28 mouse cellular contexts compared by ENCODE assay signal in genomic region chr14:52319361-52319760, GRCm38 (mm10). TPM values are rescaled to one million over a fixed set of nuclear protein-coding genes. Genes with fewer than 3 reads are reported as not detected.
A peak's percentile ranks its signal among the peaks of the same experiment; 100 is the strongest.
DNase-seq lines count a peak whose midpoint lies in the region; ATAC-seq and TF ChIP-seq lines count a peak whose summit lies in the region.
"Had no signal": no experiment of that assay in that cellular context is flagged by ENCODE, and none has a peak within 500 bp of the region (broad histone marks: within the 10 kb centered on the region; RNA-seq: fewer than 3 reads in every experiment).

No protein-coding gene starts in this region.

- peaks cover 4% of the 10 kb centered on the region for H3K36me3 ChIP-seq in embryonic facial prominence, embryonic 14.5 days (ENCODE audit: control insufficient read depth, insufficient read depth, low read length)
- H3K36me3 ChIP-seq in embryonic facial prominence, embryonic 10.5 days (replicated peaks): peaks cover 10% of the 10 kb centered on the region
- no peaks in the 10 kb centered on the region for H3K36me3 ChIP-seq in hindbrain, postnatal 0 days (ENCODE audit: insufficient read depth, low read length)
- peaks cover 26% of the 10 kb centered on the region for H3K36me3 ChIP-seq in hindbrain, embryonic 10.5 days
- H3K36me3 ChIP-seq in kidney, embryonic 14.5 days (ENCODE audit: control insufficient read depth, insufficient read depth, low read length): peaks cover 5% of the 10 kb centered on the region; the same call in 1 of the 2 replicates
- peaks cover 6% of the 10 kb centered on the region for H3K36me3 ChIP-seq in neural tube, embryonic 13.5 days
- peaks cover 3% of the 10 kb centered on the region for H3K36me3 ChIP-seq in neural tube, embryonic 15.5 days

- H3K27me3 ChIP-seq in embryonic facial prominence, embryonic 14.5 days (replicated peaks; ENCODE audit: control insufficient read depth, insufficient read depth, low read length): no peaks in the 10 kb centered on the region
- H3K27me3 ChIP-seq in embryonic facial prominence, embryonic 10.5 days (replicated peaks; ENCODE audit: low read depth, poor library complexity, severe bottlenecking): no peaks in the 10 kb centered on the region
- no peaks in the 10 kb centered on the region for H3K27me3 ChIP-seq in hindbrain, postnatal 0 days (ENCODE audit: insufficient read depth, low read length)
- H3K27me3 ChIP-seq in hindbrain, embryonic 10.5 days (ENCODE audit: insufficient read depth, poor library complexity, severe bottlenecking): no peaks in the 10 kb centered on the region
- no peaks in the 10 kb centered on the region for H3K27me3 ChIP-seq in kidney, embryonic 14.5 days (ENCODE audit: control insufficient read depth, insufficient read depth, low read length)
- no peaks in the 10 kb centered on the region for H3K27me3 ChIP-seq in neural tube, embryonic 13.5 days
- no peaks in the 10 kb centered on the region for H3K27me3 ChIP-seq in neural tube, embryonic 15.5 days (replicated peaks)
- H3K27me3 ChIP-seq: embryonic facial prominence, embryonic 13.5 days had no signal

- no peak overlapping the region for H3K27ac ChIP-seq in embryonic facial prominence, embryonic 14.5 days (replicated peaks; ENCODE audit: low read depth, low read length)
- no peak overlapping the region for H3K27ac ChIP-seq in embryonic facial prominence, embryonic 10.5 days (replicated peaks)
- no peak overlapping the region for H3K27ac ChIP-seq in hindbrain, postnatal 0 days
- H3K27ac ChIP-seq in hindbrain, embryonic 10.5 days: no peak overlapping the region
- H3K27ac ChIP-seq in kidney, embryonic 14.5 days (ENCODE audit: low read depth, low read length): no peak overlapping the region; the same call in 1 of the 2 replicates
- H3K27ac ChIP-seq in neural tube, embryonic 13.5 days (replicated peaks): peak overlapping the region; percentile 0; the same call in 1 of the 2 replicates
- H3K27ac ChIP-seq in neural tube, embryonic 15.5 days (replicated peaks): no peak overlapping the region
- H3K27ac ChIP-seq: embryonic facial prominence, embryonic 13.5 days had no signal

- WGBS in embryonic facial prominence, embryonic 14.5 days: 43% methylated on average over 6 of the region's 6 CpGs
- WGBS in embryonic facial prominence, embryonic 10.5 days: 63% methylated on average over 6 of the region's 6 CpGs
- WGBS in hindbrain, postnatal 0 days: 41% methylated on average over 6 of the region's 6 CpGs
- WGBS in hindbrain, embryonic 10.5 days: 82% methylated on average over 6 of the region's 6 CpGs
- 31% methylated on average over 6 of the region's 6 CpGs for WGBS in kidney, embryonic 14.5 days
- WGBS in neural tube, embryonic 13.5 days: 50% methylated on average over 6 of the region's 6 CpGs
- 49% methylated on average over 6 of the region's 6 CpGs for WGBS in neural tube, embryonic 15.5 days

- no peaks in the 10 kb centered on the region for H3K9me3 ChIP-seq in embryonic facial prominence, embryonic 14.5 days (ENCODE audit: control insufficient read depth, low read length)
- H3K9me3 ChIP-seq in embryonic facial prominence, embryonic 10.5 days: no peaks in the 10 kb centered on the region; the same call in 1 of the 2 replicates
- H3K9me3 ChIP-seq in hindbrain, postnatal 0 days (ENCODE audit: low read length): no peaks in the 10 kb centered on the region
- H3K9me3 ChIP-seq in hindbrain, embryonic 10.5 days: no peaks in the 10 kb centered on the region
- H3K9me3 ChIP-seq in kidney, embryonic 14.5 days (ENCODE audit: control insufficient read depth, low read length): no peaks in the 10 kb centered on the region
- no peaks in the 10 kb centered on the region for H3K9me3 ChIP-seq in neural tube, embryonic 13.5 days
- H3K9me3 ChIP-seq in neural tube, embryonic 15.5 days (replicated peaks): no peaks in the 10 kb centered on the region
- H3K9me3 ChIP-seq: embryonic facial prominence, embryonic 13.5 days; G1E; heart, embryonic 12.5 days had no signal

- no peak for TF ChIP-seq CTCF in hindbrain, postnatal 0 days (IDR thresholded peaks at IDR 0.05; ENCODE audit: low read depth)

- ATAC-seq in embryonic facial prominence, embryonic 14.5 days (ENCODE audit: low read depth): no peak
- ATAC-seq in hindbrain, postnatal 0 days: no peak
- no peak for ATAC-seq in kidney, embryonic 14.5 days (ENCODE audit: low FRiP score, low TSS enrichment)
- ATAC-seq in neural tube, embryonic 13.5 days (ENCODE audit: low read depth): no peak
- ATAC-seq in neural tube, embryonic 15.5 days (ENCODE audit: low FRiP score): no peak
- ATAC-seq: activated CD4-positive, CD25-positive, alpha-beta regulatory T cell, adult 4 months; CD4-positive, CD25-positive, alpha-beta regulatory T cell, adult 4 months; forebrain, embryonic 14.5 days; Patski had no signal

- peak; percentile 19 for DNase-seq in embryonic facial prominence, embryonic 14.5 days (ENCODE audit: low spot score)
- no peak for DNase-seq in embryonic facial prominence, embryonic 10.5 days (ENCODE audit: low spot score)
- peak; percentile 42 for DNase-seq in hindbrain, postnatal 0 days (ENCODE audit: low spot score)
- no peak for DNase-seq in hindbrain, embryonic 10.5 days (ENCODE audit: low spot score)
- DNase-seq in kidney, postnatal 4 days: peak; percentile 35 to 48
- DNase-seq: adrenal gland, postnatal 14 days; B cell, adult 2 months; cerebellum, adult 11-12 months; cerebellum, adult 9-10 months; cerebellum, postnatal 25 days had no signal

- no peak overlapping the region for H3K4me3 ChIP-seq in embryonic facial prominence, embryonic 14.5 days (ENCODE audit: low read depth, low read length)
- no peak overlapping the region for H3K4me3 ChIP-seq in embryonic facial prominence, embryonic 10.5 days
- H3K4me3 ChIP-seq in hindbrain, postnatal 0 days (ENCODE audit: low read length): no peak overlapping the region
- H3K4me3 ChIP-seq in hindbrain, embryonic 10.5 days: no peak overlapping the region
- H3K4me3 ChIP-seq in kidney, embryonic 14.5 days (ENCODE audit: low read length): no peak overlapping the region
- no peak overlapping the region for H3K4me3 ChIP-seq in neural tube, embryonic 13.5 days
- no peak overlapping the region for H3K4me3 ChIP-seq in neural tube, embryonic 15.5 days (replicated peaks)
- H3K4me3 ChIP-seq: embryonic facial prominence, embryonic 13.5 days; heart, embryonic 12.5 days had no signal

- H3K4me1 ChIP-seq in embryonic facial prominence, embryonic 14.5 days (ENCODE audit: control insufficient read depth, insufficient read depth, low read length): 0 out of 2 replicates have a peak, but pooled peaks cover 10% of the 10 kb centered on the region
- peaks cover 30% of the 10 kb centered on the region for H3K4me1 ChIP-seq in embryonic facial prominence, embryonic 10.5 days
- H3K4me1 ChIP-seq in hindbrain, postnatal 0 days (ENCODE audit: insufficient read depth, low read length): peaks cover 11% of the 10 kb centered on the region
- peaks cover 27% of the 10 kb centered on the region for H3K4me1 ChIP-seq in hindbrain, embryonic 10.5 days (replicated peaks)
- peaks cover 10% of the 10 kb centered on the region; the same call in 1 of the 2 replicates for H3K4me1 ChIP-seq in kidney, embryonic 14.5 days (ENCODE audit: control insufficient read depth, insufficient read depth, low read length)
- peaks cover 20% of the 10 kb centered on the region for H3K4me1 ChIP-seq in neural tube, embryonic 13.5 days (replicated peaks)
- H3K4me1 ChIP-seq in neural tube, embryonic 15.5 days: peaks cover 19% of the 10 kb centered on the region

- H3K9ac ChIP-seq in embryonic facial prominence, embryonic 14.5 days (ENCODE audit: low read depth, low read length): no peak overlapping the region
- no peak overlapping the region for H3K9ac ChIP-seq in hindbrain, postnatal 0 days (replicated peaks; ENCODE audit: low read length)
- H3K9ac ChIP-seq in kidney, embryonic 14.5 days (ENCODE audit: low read depth, low read length): no peak overlapping the region
- no peak overlapping the region for H3K9ac ChIP-seq in neural tube, embryonic 13.5 days
- H3K9ac ChIP-seq in neural tube, embryonic 15.5 days (replicated peaks): no peak overlapping the region
- H3K9ac ChIP-seq: embryonic facial prominence, embryonic 13.5 days; heart, embryonic 12.5 days had no signal

- H3K4me2 ChIP-seq in embryonic facial prominence, embryonic 14.5 days (ENCODE audit: low read depth, low read length): no peak overlapping the region
- H3K4me2 ChIP-seq in hindbrain, postnatal 0 days (ENCODE audit: low read depth, low read length): no peak overlapping the region
- no peak overlapping the region for H3K4me2 ChIP-seq in kidney, embryonic 14.5 days (replicated peaks; ENCODE audit: low read depth, low read length)
- H3K4me2 ChIP-seq in neural tube, embryonic 13.5 days: no peak overlapping the region
- no peak overlapping the region for H3K4me2 ChIP-seq in neural tube, embryonic 15.5 days
- H3K4me2 ChIP-seq: embryonic facial prominence, embryonic 13.5 days; heart, embryonic 12.5 days had no signal

RNA-seq across cellular contexts. Expression of gene Sall2, which starts 9.2 kb away (rescaled TPM):
- polyA plus RNA-seq in embryonic facial prominence, embryonic 14.5 days (2014; fragmentation: Nextera tagmentation; extraction: Ambion mirVana): 18.1 and 19.4 TPM in 2 replicates
- polyA plus RNA-seq in embryonic facial prominence, embryonic 10.5 days (2016; fragmentation: Nextera tagmentation; extraction: Ambion mirVana): 50.3 and 51.9 TPM in 2 replicates
- 96.4 and 105 TPM in 2 replicates for total RNA-seq in hindbrain, postnatal 0 days (2014; rRNA removed)
- 30.4 and 31.3 TPM in 2 replicates for polyA plus RNA-seq in hindbrain, postnatal 0 days (2015; fragmentation: Nextera tagmentation; extraction: Ambion mirVana)
- polyA plus RNA-seq in hindbrain, embryonic 10.5 days (2016; fragmentation: Nextera tagmentation; extraction: Ambion mirVana): 56.9 and 60.3 TPM in 2 replicates
- 20.4 and 46.2 TPM in 2 replicates for polyA plus RNA-seq in kidney, embryonic 14.5 days (2014; fragmentation: Nextera tagmentation; extraction: Ambion mirVana)
- polyA plus RNA-seq in neural tube, embryonic 13.5 days (2015; fragmentation: Nextera tagmentation; extraction: Ambion mirVana): 44.5 and 47.5 TPM in 2 replicates
- 40.0 and 41.6 TPM in 2 replicates for polyA plus RNA-seq in neural tube, embryonic 15.5 days (2015; fragmentation: Nextera tagmentation; extraction: Ambion mirVana)

RNA-seq across cellular contexts. Expression of gene Mettl3, which starts 14.4 kb away (rescaled TPM):
- polyA plus RNA-seq in embryonic facial prominence, embryonic 14.5 days (2014; fragmentation: Nextera tagmentation; extraction: Ambion mirVana): 27.0 and 36.8 TPM in 2 replicates
- polyA plus RNA-seq in embryonic facial prominence, embryonic 10.5 days (2016; fragmentation: Nextera tagmentation; extraction: Ambion mirVana): 55.4 and 64.0 TPM in 2 replicates
- 19.9 and 22.5 TPM in 2 replicates for total RNA-seq in hindbrain, postnatal 0 days (2014; rRNA removed)
- polyA plus RNA-seq in hindbrain, postnatal 0 days (2015; fragmentation: Nextera tagmentation; extraction: Ambion mirVana): 23.2 and 23.6 TPM in 2 replicates
- 57.7 and 64.2 TPM in 2 replicates for polyA plus RNA-seq in hindbrain, embryonic 10.5 days (2016; fragmentation: Nextera tagmentation; extraction: Ambion mirVana)
- polyA plus RNA-seq in kidney, embryonic 14.5 days (2014; fragmentation: Nextera tagmentation; extraction: Ambion mirVana): 40.3 and 53.7 TPM in 2 replicates
- 53.2 and 60.8 TPM in 2 replicates for polyA plus RNA-seq in neural tube, embryonic 13.5 days (2015; fragmentation: Nextera tagmentation; extraction: Ambion mirVana)
- 44.9 and 47.9 TPM in 2 replicates for polyA plus RNA-seq in neural tube, embryonic 15.5 days (2015; fragmentation: Nextera tagmentation; extraction: Ambion mirVana)

RNA-seq across cellular contexts. Expression of gene Olfr1513, which starts 36.8 kb away (rescaled TPM):
- polyA plus RNA-seq in embryonic facial prominence, embryonic 14.5 days (2014; fragmentation: Nextera tagmentation; extraction: Ambion mirVana): 0.14 and 0.18 TPM in 2 replicates
- polyA plus RNA-seq in embryonic facial prominence, embryonic 10.5 days (2016; fragmentation: Nextera tagmentation; extraction: Ambion mirVana): not detected in 2 replicates
- total RNA-seq in hindbrain, postnatal 0 days (2014; rRNA removed): not detected in 2 replicates
- not detected in 2 replicates for polyA plus RNA-seq in hindbrain, postnatal 0 days (2015; fragmentation: Nextera tagmentation; extraction: Ambion mirVana)
- not detected in 2 replicates for polyA plus RNA-seq in hindbrain, embryonic 10.5 days (2016; fragmentation: Nextera tagmentation; extraction: Ambion mirVana)
- polyA plus RNA-seq in kidney, embryonic 14.5 days (2014; fragmentation: Nextera tagmentation; extraction: Ambion mirVana): not detected in 2 replicates
- not detected in 2 replicates for polyA plus RNA-seq in neural tube, embryonic 13.5 days (2015; fragmentation: Nextera tagmentation; extraction: Ambion mirVana)
- not detected in 2 replicates for polyA plus RNA-seq in neural tube, embryonic 15.5 days (2015; fragmentation: Nextera tagmentation; extraction: Ambion mirVana)
- total RNA-seq: adrenal gland, adult 18-20 months; adrenal gland, postnatal 14 days; gastrocnemius, adult 8-10 months; gastrocnemius, postnatal 4 days; heart, adult 8-10 months; heart, postnatal 25 days had no signal
- polyA plus RNA-seq: CD4-positive, CD25-positive, alpha-beta regulatory T cell, adult 4 months; cortical plate, adult 2 months; embryonic facial prominence, embryonic 13.5 days; forebrain, embryonic 14.5 days; G1E; heart, embryonic 12.5 days; heart, embryonic 16.5 days; hindbrain, embryonic 11.5 days; Patski had no signal

RNA-seq across cellular contexts. Expression of gene Rab2b, which starts 40.0 kb away (rescaled TPM):
- polyA plus RNA-seq in embryonic facial prominence, embryonic 14.5 days (2014; fragmentation: Nextera tagmentation; extraction: Ambion mirVana): 17.3 and 19.9 TPM in 2 replicates
- 22.7 and 25.8 TPM in 2 replicates for polyA plus RNA-seq in embryonic facial prominence, embryonic 10.5 days (2016; fragmentation: Nextera tagmentation; extraction: Ambion mirVana)
- total RNA-seq in hindbrain, postnatal 0 days (2014; rRNA removed): 43.9 and 45.5 TPM in 2 replicates
- 38.8 and 48.5 TPM in 2 replicates for polyA plus RNA-seq in hindbrain, postnatal 0 days (2015; fragmentation: Nextera tagmentation; extraction: Ambion mirVana)
- polyA plus RNA-seq in hindbrain, embryonic 10.5 days (2016; fragmentation: Nextera tagmentation; extraction: Ambion mirVana): 29.2 and 36.2 TPM in 2 replicates
- 20.6 and 22.6 TPM in 2 replicates for polyA plus RNA-seq in kidney, embryonic 14.5 days (2014; fragmentation: Nextera tagmentation; extraction: Ambion mirVana)
- polyA plus RNA-seq in neural tube, embryonic 13.5 days (2015; fragmentation: Nextera tagmentation; extraction: Ambion mirVana): 57.2 and 64.7 TPM in 2 replicates
- polyA plus RNA-seq in neural tube, embryonic 15.5 days (2015; fragmentation: Nextera tagmentation; extraction: Ambion mirVana): 47.5 and 50.0 TPM in 2 replicates

RNA-seq across cellular contexts. Expression of gene Tox4, which starts 40.4 kb away (rescaled TPM):
- 36.9 and 38.5 TPM in 2 replicates for polyA plus RNA-seq in embryonic facial prominence, embryonic 14.5 days (2014; fragmentation: Nextera tagmentation; extraction: Ambion mirVana)
- 53.5 and 60.7 TPM in 2 replicates for polyA plus RNA-seq in embryonic facial prominence, embryonic 10.5 days (2016; fragmentation: Nextera tagmentation; extraction: Ambion mirVana)
- 61.0 and 62.1 TPM in 2 replicates for total RNA-seq in hindbrain, postnatal 0 days (2014; rRNA removed)
- polyA plus RNA-seq in hindbrain, postnatal 0 days (2015; fragmentation: Nextera tagmentation; extraction: Ambion mirVana): 41.9 and 45.6 TPM in 2 replicates
- 52.1 and 55.4 TPM in 2 replicates for polyA plus RNA-seq in hindbrain, embryonic 10.5 days (2016; fragmentation: Nextera tagmentation; extraction: Ambion mirVana)
- polyA plus RNA-seq in kidney, embryonic 14.5 days (2014; fragmentation: Nextera tagmentation; extraction: Ambion mirVana): 34.9 and 54.7 TPM in 2 replicates
- 52.7 and 58.5 TPM in 2 replicates for polyA plus RNA-seq in neural tube, embryonic 13.5 days (2015; fragmentation: Nextera tagmentation; extraction: Ambion mirVana)
- 51.0 and 52.5 TPM in 2 replicates for polyA plus RNA-seq in neural tube, embryonic 15.5 days (2015; fragmentation: Nextera tagmentation; extraction: Ambion mirVana)

Comparison
In these comparisons a context has a peak if more than half of its experiments do, and no peak if none do; other contexts are left out.
1. DNase-seq: peak in embryonic facial prominence, embryonic 14.5 days (single experiment), hindbrain, postnatal 0 days (single experiment) and kidney, postnatal 4 days (2 of 2); none in embryonic facial prominence, embryonic 10.5 days (single experiment) and hindbrain, embryonic 10.5 days (single experiment).